Mouse (Mus musculus) left cerebral cortex, postnatal 25 days (tissue): ENCODE measurements around the gene Clec4e. TPM values are rescaled to one million over a fixed set of nuclear protein-coding genes. Genes with fewer than 3 reads are reported as not detected.
"Not testable (repeated sequence)": the region's sequence is repeated elsewhere in the genome, so short reads cannot be mapped to it uniquely, and the experiment has no call there.

Experiments used
- DNase-seq, 2 experiments: peaks; one replicate each; pipeline ENCODE4 v3.0.0; 2022; ENCODE audit warnings: low spot score in 2 of 2, mixed read lengths in 1 of 2
- intact Hi-C: fragments of 180-260 bp; cut with DNase I; formaldehyde crosslinking; loops from one replicate; pipeline ENCODE4 v1.15.1; 2025
- total RNA-seq, 2 experiments: library from RNA; stranded (reverse); gene quantifications; 2 replicates each; pipeline ENCODE4 v1.2.3; 2021

Clec4e gene
- total RNA-seq, result not detected

DNA sequence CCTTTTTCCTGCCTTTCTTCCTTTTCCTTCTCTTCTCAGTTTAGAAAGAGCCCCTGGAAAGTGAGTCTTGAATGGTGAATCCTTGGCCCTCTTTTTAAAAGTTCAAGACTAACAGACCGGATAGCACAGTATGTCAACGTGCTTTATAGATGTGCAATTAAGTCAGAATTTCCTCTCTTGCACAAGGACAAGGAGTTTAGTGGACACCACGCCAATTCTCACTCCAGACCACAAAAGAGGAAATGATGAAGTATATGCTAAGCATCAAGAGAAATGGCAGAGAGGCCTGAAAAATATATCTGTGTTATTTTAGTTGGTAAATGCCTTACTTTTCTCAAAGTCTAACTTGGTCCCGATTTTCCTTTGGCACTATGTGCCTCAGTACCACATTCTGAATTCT, at the start of gene Clec4e:
Gene Clec4e, minus strand, starts transcription at position 118 of the 400 bp plus-strand sequence.
- intact Hi-C loops, result no loop called here
- DNase-seq, result no peak

- intact Hi-C loops, result no loop called here
- DNase-seq, result no peak
Measured at GRCm38 (mm10) chr6:123332503-123332902, 42.8 kb upstream of the Clec4e start.

DNA sequence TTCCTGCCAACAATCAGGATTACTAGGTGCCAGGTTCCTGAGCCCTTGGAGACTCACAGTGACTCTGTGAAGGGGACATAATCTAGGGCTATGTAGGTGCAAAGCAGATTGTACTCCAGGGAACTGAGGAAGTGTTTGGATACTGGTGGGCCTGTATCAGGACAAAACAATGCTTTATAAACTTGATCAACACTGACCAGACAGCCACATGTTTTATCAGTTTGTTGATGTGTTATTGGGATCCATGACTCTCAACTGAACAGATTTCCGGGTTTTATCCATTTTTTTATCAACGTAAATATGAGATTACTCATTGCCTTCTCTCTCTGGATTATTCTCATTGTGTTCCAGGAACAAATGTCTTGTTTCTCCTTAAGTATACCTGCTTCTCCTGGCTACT, 18.4 kb upstream of the Clec4e start, which contains the start of gene Vmn2r19:
Gene Vmn2r19, plus strand, starts transcription at position 301 of the 400 bp plus-strand sequence.
- DNase-seq, result no peak
- intact Hi-C loops, result no loop called here

DNA sequence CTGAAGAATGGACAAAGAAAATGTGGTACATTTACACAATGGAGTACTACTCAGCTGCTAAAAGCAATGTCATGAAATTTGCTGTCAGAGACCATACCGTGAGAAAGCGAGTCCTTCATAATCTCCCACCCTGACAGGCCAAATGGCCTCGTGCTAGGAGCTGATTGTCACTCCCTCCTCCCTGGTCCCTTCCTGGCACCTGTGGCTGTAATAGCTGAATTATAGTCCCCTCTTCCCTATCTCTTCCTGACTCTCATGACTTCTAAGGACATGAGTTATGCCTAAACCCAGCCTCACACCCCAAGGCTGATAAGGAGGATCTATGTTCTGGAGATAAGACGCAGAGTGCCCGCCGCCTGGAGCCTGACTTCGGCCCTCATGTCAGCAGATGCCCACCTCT, 16.6 kb upstream of the Clec4e start:
- intact Hi-C loops, DNase-seq: not testable (repeated sequence)

DNA sequence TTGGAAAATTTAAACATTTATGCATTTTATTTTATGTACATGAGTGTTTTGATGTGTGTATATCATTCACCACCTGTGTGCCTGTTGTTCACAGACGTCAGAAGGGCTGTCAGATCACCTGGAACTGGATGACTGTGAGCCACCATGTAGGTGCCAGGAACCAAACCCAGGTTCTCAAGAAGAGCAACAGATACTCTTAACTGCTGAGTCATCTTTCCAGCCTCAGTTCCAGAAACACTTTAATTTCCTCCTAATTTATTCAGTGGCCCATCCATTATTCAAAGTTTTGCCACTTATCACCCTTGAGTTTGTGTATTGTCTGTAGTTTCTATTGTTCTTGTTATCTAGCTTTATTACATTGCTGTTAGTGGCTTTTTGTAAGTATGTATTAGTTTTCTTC, 7.0 kb upstream of the Clec4e start:
- intact Hi-C loops, result no loop called here
- no peak for DNase-seq

- intact Hi-C loops, DNase-seq: not testable (repeated sequence)
Measured at GRCm38 (mm10) chr6:123293509-123293908, 3.8 kb upstream of the Clec4e start.

DNA sequence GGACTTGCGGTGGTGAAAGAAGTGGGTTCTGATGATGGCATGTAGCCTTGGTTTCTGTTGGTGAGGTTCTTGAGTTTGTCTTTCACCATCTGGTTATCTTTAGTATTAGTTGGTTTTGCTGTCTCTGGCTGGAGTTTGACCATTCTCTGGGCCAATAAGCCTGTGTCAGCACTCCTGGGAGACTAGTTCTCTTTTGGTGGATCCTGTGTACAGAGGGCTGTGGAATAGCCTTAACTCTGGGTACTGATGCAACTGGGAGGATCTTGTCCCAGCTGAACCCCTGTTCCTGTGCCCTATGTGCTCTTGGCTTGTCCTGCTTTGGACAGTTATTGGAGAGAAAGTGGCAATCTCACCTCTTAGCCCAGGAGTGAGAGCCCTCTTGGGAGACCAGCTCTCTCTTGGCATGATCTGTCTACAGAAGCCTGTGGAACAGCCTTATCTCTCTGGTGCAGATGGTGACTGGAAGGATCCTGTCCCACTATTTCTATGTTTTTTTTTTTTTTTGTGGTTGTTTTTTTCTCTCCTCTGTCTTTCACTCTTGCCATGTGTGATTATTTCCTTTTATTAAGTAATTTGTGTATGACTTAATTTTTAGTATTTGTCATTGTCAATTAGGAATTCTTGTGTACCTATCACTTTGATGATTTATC, 3.2 kb upstream of the Clec4e start:
- no peak for DNase-seq
- intact Hi-C loops, result no loop called here

DNA sequence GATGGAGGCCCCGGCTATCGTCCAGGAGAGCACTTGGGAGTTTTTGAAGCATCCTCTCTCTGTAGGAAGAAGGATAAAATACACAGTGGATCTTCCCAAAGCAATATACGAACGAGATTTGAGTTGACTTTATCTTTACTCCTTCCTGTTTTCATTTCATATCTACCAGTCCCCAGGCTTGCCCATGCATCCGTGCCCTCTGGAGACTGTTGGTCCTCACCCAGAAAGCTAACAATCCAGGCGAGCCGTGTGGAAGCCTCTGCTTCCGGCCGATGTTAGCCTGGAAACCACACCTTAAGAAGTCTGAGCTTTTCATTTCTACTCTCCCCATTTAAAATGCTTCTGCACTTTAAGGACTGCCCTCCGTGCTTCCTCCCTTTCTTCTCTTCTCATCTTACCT, 739 bp downstream of the Clec4e start:
- intact Hi-C loops, result no loop called here

DNA sequence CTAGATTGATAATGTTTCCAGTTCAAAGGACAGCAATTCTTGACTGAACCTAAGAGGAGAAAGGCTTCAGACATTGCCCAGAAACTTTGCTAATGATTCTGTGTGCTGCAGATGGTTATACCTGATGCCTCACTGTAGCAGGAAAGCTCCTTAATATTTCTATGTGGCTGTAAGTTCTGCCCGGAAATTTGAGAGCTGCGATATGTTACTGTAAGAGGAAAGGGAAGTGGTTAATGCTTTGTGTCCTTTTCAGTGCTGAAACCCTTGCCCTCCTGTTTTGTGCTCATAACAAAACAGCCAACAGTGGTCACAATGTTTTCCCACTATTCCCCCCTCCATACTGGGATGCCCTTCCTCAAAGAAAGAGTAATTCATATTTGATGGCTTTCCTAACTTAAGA, 3.4 kb downstream of the Clec4e start:
- intact Hi-C loops, result no loop called here
- no peak for DNase-seq

More for the DNA sequence above, 739 bp downstream of the Clec4e start:
- no peak for DNase-seq

DNA sequence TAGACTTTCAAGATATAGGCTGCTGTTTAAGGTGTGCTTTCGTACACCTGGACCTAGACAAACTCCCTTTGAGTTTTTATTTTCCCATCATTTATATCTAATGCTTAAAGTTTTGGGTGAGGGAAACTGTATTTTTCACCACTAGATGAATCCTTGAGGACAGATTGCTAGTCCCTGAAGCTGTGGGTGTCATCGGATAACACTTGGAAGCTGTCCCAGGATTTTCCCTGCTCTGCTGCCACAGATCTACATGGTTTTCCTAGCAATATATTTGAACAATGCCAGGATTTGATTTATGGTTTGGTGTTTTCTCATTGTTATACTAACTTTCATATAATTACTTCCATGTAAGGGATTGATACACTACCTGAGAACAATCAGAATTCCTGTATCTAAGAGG, 10.2 kb downstream of the Clec4e start:
- DNase-seq, result peak; percentile 3 to 58
- intact Hi-C loops, result no loop called here

- DNase-seq, result no peak
- intact Hi-C loops, result no loop called here
Measured at GRCm38 (mm10) chr6:123266945-123267344, 22.7 kb downstream of the Clec4e start.

DNA sequence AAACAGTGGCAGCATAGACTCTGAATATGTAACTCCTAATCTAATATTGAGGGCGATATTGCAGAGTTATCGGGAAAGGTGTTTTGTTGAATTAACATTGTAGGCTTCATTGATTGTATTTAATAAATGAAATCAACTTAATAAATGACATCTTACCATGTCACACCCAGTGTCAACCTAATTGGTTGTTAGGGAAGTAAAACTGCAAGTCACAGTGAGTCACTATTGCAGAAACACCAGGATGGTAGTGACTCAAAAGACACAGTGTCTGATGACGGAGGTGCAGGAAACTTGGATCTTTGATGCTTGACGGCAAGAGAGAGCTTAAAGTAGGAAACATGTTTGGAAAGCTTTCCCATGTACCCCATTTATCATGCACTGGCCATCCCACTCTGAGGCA, 23.9 kb downstream of the Clec4e start:
- intact Hi-C loops, result no loop called here
- no peak for DNase-seq

GRCm38 (mm10) chr6:123264194-123264593, 25.5 kb downstream of the Clec4e start:
- intact Hi-C loops, result no loop called here
- no peak for DNase-seq

GRCm38 (mm10) chr6:123261555-123262161, 28.0 kb downstream of the Clec4e start, which contains the start of gene Clec4d:
Gene Clec4d (plus strand): TSS chr6:123262111.
- intact Hi-C loops, result no loop called here

DNA sequence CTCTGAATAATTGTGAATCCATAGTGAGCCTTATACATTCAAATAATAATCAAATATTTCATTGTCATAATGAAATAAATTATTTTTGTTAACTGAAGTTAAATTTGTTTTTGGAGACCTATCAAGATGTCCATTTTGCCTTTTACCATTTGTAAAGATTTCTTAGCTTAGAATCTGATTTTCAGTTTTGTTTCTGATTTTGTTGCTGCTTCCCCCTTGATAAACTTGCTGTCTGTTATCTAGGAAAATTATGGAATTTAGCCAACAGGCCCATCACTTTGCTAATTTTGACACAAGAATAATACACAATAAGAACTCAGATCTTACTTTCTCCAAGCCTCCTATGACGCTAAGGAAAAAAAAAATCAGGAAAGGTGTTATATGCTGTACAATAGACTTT, 28.8 kb downstream of the Clec4e start:
- intact Hi-C loops, result no loop called here

More at GRCm38 (mm10) chr6:123261555-123262161, 28.0 kb downstream of the Clec4e start, which contains the start of gene Clec4d:
- no peak for DNase-seq

GRCm38 (mm10) chr6:123259889-123260603, 29.6 kb downstream of the Clec4e start:
- intact Hi-C loops, result no loop called here
- no peak for DNase-seq

More for the DNA sequence above, 28.8 kb downstream of the Clec4e start:
- no peak for DNase-seq

DNA sequence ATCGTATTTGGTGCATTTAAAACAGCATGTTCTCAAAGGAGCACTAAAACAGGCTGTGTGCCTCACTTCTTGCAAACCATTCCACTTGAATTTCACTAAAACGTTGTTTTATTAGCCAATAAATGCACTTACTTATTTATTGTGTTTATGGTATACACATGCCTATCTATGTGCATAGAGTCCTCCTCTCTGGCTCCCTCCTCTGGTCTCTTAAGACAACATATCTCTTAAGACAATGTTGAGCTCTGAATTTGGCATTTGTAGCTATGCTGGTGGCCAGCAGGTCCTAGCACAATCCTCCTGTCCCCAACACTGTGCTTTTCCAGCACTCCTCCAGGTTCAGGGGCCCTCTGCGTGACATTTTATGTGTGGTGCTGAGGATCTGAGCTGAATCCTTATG, 30.7 kb downstream of the Clec4e start:
- no peak for DNase-seq
- intact Hi-C loops, result no loop called here

DNA sequence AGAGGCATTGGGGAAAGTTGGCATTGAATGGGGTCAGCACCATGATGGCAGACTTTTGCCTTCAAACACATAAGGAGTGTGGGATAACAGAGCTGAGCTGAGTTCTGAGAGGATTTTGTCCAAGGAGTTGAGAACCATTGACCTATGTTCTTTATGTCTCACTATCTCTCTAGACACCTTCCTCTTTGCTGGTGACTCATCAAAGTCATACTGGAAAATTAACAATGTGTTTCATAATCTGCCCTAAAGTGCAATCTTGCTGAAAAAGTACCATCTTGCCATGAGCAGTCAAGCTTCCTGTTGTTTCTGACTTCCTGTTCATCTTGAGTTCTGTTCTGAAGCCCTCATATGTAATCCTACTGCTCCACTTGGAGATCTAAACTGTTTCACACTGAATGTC, 36.9 kb downstream of the Clec4e start:
- no peak for DNase-seq
- intact Hi-C loops, result no loop called here

DNA sequence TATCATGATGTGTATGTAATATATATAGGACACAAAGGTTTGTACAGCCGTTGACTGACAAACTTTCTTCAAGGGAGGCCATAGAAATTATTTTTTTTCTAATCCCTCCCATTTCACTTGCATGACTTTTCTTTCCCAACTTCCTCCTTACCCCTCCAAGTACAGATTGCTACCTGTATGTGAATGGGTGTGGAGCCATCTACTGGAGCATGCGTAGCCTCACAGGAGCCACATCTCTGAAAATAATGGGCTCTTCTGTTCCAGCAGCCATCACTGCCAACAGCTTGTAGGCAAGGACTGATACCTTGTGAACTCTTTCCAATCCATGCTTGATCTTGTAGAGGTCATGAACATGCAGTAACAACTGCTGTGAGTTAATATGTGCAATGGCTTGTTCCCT, 40.8 kb downstream of the Clec4e start:
- DNase-seq, intact Hi-C loops: not testable (repeated sequence)

GRCm38 (mm10) chr6:123244201-123244600, 45.5 kb downstream of the Clec4e start:
- intact Hi-C loops, result no loop called here
- DNase-seq, result no peak

DNA sequence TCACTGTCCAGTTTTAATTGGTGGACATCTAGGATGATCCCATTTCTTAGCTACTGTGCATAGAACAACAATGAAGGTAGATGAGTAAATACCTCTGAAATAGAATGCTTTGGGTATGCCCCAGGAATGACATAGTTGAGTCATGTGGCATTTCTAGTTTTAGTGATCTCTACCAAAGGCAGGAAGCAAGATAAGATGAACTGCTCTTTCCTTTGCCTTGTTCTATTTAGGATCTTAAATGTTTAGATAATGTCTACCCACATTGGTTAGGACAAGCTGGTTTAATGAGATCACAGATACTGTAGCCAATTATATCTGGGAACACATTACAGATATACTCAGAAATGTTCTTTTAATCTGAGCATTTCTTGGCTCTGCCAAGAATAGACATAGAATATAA, 52.1 kb downstream of the Clec4e start:
- intact Hi-C loops, result no loop called here

More for the DNA sequence above, 52.1 kb downstream of the Clec4e start:
- no peak for DNase-seq
